Mouse (Mus musculus) liver, embryonic 13.5 days (tissue): Measurements from ENCODE around the gene Fpgs. TPM values are rescaled to one million over a fixed set of nuclear protein-coding genes. Genes with fewer than 3 reads are reported as not detected.

ENCODE experiments used
- ATAC-seq: fragments of 200-750 bp; cut with Nextera tagmentation; 2 replicates; pipeline ENCODE4 v1.8.0; 2017; ENCODE audit warnings: low read depth, mild to moderate bottlenecking, moderate number of reproducible peaks, moderate library complexity
- DNase-seq: peaks from one replicate; pipeline ENCODE4 v3.0.0; 2022
- H3K27ac ChIP-seq: fragments of 300-500 bp; sonication (generic); 2 replicates; pipeline ENCODE4 v1.5.1; 2015; ENCODE audit warnings: moderate library complexity, mild to moderate bottlenecking, inconsistent platforms
- H3K27me3 ChIP-seq: fragments of 300-500 bp; sonication (generic); 2 replicates; pipeline ENCODE4 v1.6.1; 2015; ENCODE audit warnings: mild to moderate bottlenecking, inconsistent platforms
- H3K36me3 ChIP-seq: fragments of 300-500 bp; sonication (generic); 2 replicates; pipeline ENCODE4 v1.6.1; 2015; ENCODE audit warnings: mild to moderate bottlenecking, inconsistent platforms
- H3K4me1 ChIP-seq: fragments of 300-500 bp; sonication (generic); replicated peaks from 2 replicates; pipeline ENCODE4 v1.6.1; 2015; ENCODE audit warnings: inconsistent platforms
- H3K4me2 ChIP-seq: fragments of 300-500 bp; sonication (generic); 2 replicates; pipeline ENCODE4 v1.6.1; 2015; ENCODE audit warnings: inconsistent platforms, mild to moderate bottlenecking, moderate library complexity
- H3K4me3 ChIP-seq: fragments of 300-500 bp; sonication (generic); replicated peaks from 2 replicates; pipeline ENCODE4 v1.5.1; 2015; ENCODE audit warnings: mild to moderate bottlenecking, inconsistent platforms
- H3K9ac ChIP-seq: fragments of 300-500 bp; sonication (generic); 2 replicates; pipeline ENCODE4 v1.6.1; 2015; ENCODE audit warnings: mild to moderate bottlenecking, inconsistent platforms
- H3K9me3 ChIP-seq: fragments of 300-500 bp; sonication (generic); replicated peaks from 2 replicates; pipeline ENCODE4 v1.6.1; 2016; ENCODE audit warnings: inconsistent platforms
- WGBS: fragments of 180-500 bp; shearing (Covaris S2); methylation state at CpG from one replicate; pipeline ENCODE4 v1.1.7; 2015; ENCODE audit not compliant: insufficient replicate concordance; 5-methylcytosine and 5-hydroxymethylcytosine counted together
- polyA plus RNA-seq: library from polyadenylated mRNA; unstranded; fragments of >200 nt; fragmentation: Nextera tagmentation; extraction: Ambion mirVana; gene quantifications from 2 replicates; pipeline ENCODE4 v1.2.1, GENCODE M21; 2015

Gene Fpgs
- 31.1 and 32.9 TPM in 2 replicates for polyA plus RNA-seq

GRCm38 (mm10) chr2:32704021-32704421 lies at the start of gene Fpgs:
Gene Fpgs (minus strand): TSS chr2:32704145.
- no peak for DNase-seq
- Histone ChIP-seq H3K4me2 (peak within 1 kb of the TSS; percentile 44), H3K36me3 (peaks cover 65% of the 10 kb centered on the region), H3K27me3 (no peaks in the 10 kb centered on the region), H3K9me3 (no peaks in the 10 kb centered on the region), H3K27ac (peak within 1 kb of the TSS; percentile 80), H3K4me1 (peaks cover 24% of the 10 kb centered on the region), H3K9ac (peak within 1 kb of the TSS; percentile 22; the same call in 1 of the 2 replicates), H3K4me3 (peak within 1 kb of the TSS; percentile 27)
- peak; percentile 54 for ATAC-seq
- WGBS, result 67% methylated on average over 2 of the region's 2 CpGs

GRCm38 (mm10) chr2:32752181-32752580 lies 48.2 kb upstream of the Fpgs start:
- Histone ChIP-seq H3K9me3 (no peaks in the 10 kb centered on the region), H3K36me3 (0 out of 2 replicates have a peak, but pooled peaks cover 11% of the 10 kb centered on the region), H3K4me1 (peaks cover 8% of the 10 kb centered on the region; the same call in 1 of the 2 replicates), H3K27me3 (no peaks in the 10 kb centered on the region), H3K9ac (no peak overlapping the region), H3K4me2 (peak overlapping the region; percentile 40), H3K4me3 (no peak overlapping the region), H3K27ac (no peak overlapping the region)
- DNase-seq (no peak), ATAC-seq (no peak)
- WGBS, result 68% methylated on average over 10 of the region's 10 CpGs

GRCm38 (mm10) chr2:32751665-32752033 lies 47.7 kb upstream of the Fpgs start:
- Histone ChIP-seq H3K27ac (no peak overlapping the region), H3K9ac (no peak overlapping the region)
- no peak for DNase-seq

GRCm38 (mm10) chr2:32750887-32751664 lies 47.1 kb upstream of the Fpgs start:
- 0 out of 2 replicates have a peak, but pooled peaks cover 11% of the 10 kb centered on the region for H3K36me3 ChIP-seq
- no peak overlapping the region for H3K27ac ChIP-seq
- H3K27me3 ChIP-seq, result no peaks in the 10 kb centered on the region
- H3K4me1 ChIP-seq, result 0 out of 2 replicates have a peak, but pooled peaks cover 4% of the 10 kb centered on the region
- H3K4me2 ChIP-seq, result peak overlapping the region; percentile 40
- DNase-seq (no peak), ATAC-seq (peak; percentile 69)
- H3K9ac ChIP-seq, result no peak overlapping the region
- peak overlapping the region; percentile 23 for H3K4me3 ChIP-seq
- 66% methylated on average over 31 of the region's 31 CpGs for WGBS
- no peaks in the 10 kb centered on the region for H3K9me3 ChIP-seq

More at GRCm38 (mm10) chr2:32751665-32752033, 47.7 kb upstream of the Fpgs start:
- Histone ChIP-seq H3K27me3 (no peaks in the 10 kb centered on the region), H3K4me3 (peak overlapping the region; percentile 23; the same call in 1 of the 2 replicates), H3K4me1 (peaks cover 5% of the 10 kb centered on the region; the same call in 1 of the 2 replicates), H3K9me3 (no peaks in the 10 kb centered on the region), H3K36me3 (0 out of 2 replicates have a peak, but pooled peaks cover 11% of the 10 kb centered on the region), H3K4me2 (peak overlapping the region; percentile 40)
- no peak for ATAC-seq
- 58% methylated on average over 9 of the region's 10 CpGs for WGBS

GRCm38 (mm10) chr2:32750199-32750598 lies 46.3 kb upstream of the Fpgs start:
- Histone ChIP-seq H3K27ac (no peak overlapping the region), H3K9ac (no peak overlapping the region), H3K4me3 (no peak overlapping the region), H3K4me1 (0 out of 2 replicates have a peak, but pooled peaks cover 4% of the 10 kb centered on the region), H3K4me2 (no peak overlapping the region), H3K9me3 (no peaks in the 10 kb centered on the region), H3K27me3 (no peaks in the 10 kb centered on the region), H3K36me3 (0 out of 2 replicates have a peak, but pooled peaks cover 11% of the 10 kb centered on the region)
- ATAC-seq, result no peak
- no peak for DNase-seq
- 71% methylated on average over 7 of the region's 7 CpGs for WGBS

- Histone ChIP-seq H3K9me3 (no peaks in the 10 kb centered on the region), H3K9ac (no peak overlapping the region), H3K36me3 (0 out of 2 replicates have a peak, but pooled peaks cover 11% of the 10 kb centered on the region), H3K27me3 (no peaks in the 10 kb centered on the region), H3K4me3 (no peak overlapping the region), H3K4me1 (0 out of 2 replicates have a peak, but pooled peaks cover 4% of the 10 kb centered on the region), H3K4me2 (no peak overlapping the region), H3K27ac (no peak overlapping the region)
- no peak for ATAC-seq
- WGBS, result 83% methylated on average over 16 of the region's 16 CpGs
- no peak for DNase-seq
Measured at GRCm38 (mm10) chr2:32749082-32749481, 45.1 kb upstream of the Fpgs start.

- peaks cover 10% of the 10 kb centered on the region for H3K4me1 ChIP-seq
- no peak for DNase-seq
- no peak overlapping the region for H3K4me3 ChIP-seq
- peaks cover 28% of the 10 kb centered on the region for H3K27me3 ChIP-seq
- no peak overlapping the region for H3K9ac ChIP-seq
- 65% methylated on average over 15 of the region's 15 CpGs for WGBS
- no peak for ATAC-seq
- H3K9me3 ChIP-seq, result no peaks in the 10 kb centered on the region
- H3K36me3 ChIP-seq, result 0 out of 2 replicates have a peak, but pooled peaks cover 3% of the 10 kb centered on the region
- no peak overlapping the region for H3K27ac ChIP-seq
- H3K4me2 ChIP-seq, result no peak overlapping the region
Measured at GRCm38 (mm10) chr2:32744272-32744982, 40.5 kb upstream of the Fpgs start.

- Histone ChIP-seq H3K9ac (no peak overlapping the region), H3K4me3 (no peak overlapping the region), H3K27me3 (peaks cover 28% of the 10 kb centered on the region), H3K4me2 (0 out of 2 replicates have a peak overlapping the region, but pooled peaks have one; percentile 61), H3K4me1 (peaks cover 10% of the 10 kb centered on the region), H3K9me3 (no peaks in the 10 kb centered on the region), H3K27ac (no peak overlapping the region), H3K36me3 (no peaks in the 10 kb centered on the region)
- WGBS, result 69% methylated on average over 18 of the region's 18 CpGs
- no peak for ATAC-seq
- no peak for DNase-seq
Measured at GRCm38 (mm10) chr2:32742173-32742531, 38.2 kb upstream of the Fpgs start.

GRCm38 (mm10) chr2:32741273-32742172 lies 37.6 kb upstream of the Fpgs start:
- H3K4me3 ChIP-seq, result peak overlapping the region; percentile 40
- H3K4me2 ChIP-seq, result peak overlapping the region; percentile 61
- H3K9me3 ChIP-seq, result no peaks in the 10 kb centered on the region
- H3K9ac ChIP-seq, result no peak overlapping the region
- ATAC-seq (0 out of 2 replicates have a peak, but pooled peaks have one; percentile 32), DNase-seq (no peak)
- WGBS, result 33% methylated on average over 56 of the region's 58 CpGs
- H3K4me1 ChIP-seq, result peaks cover 13% of the 10 kb centered on the region
- no peak overlapping the region for H3K27ac ChIP-seq
- peaks cover 28% of the 10 kb centered on the region for H3K27me3 ChIP-seq
- no peaks in the 10 kb centered on the region for H3K36me3 ChIP-seq

- DNase-seq, result no peak
- Histone ChIP-seq H3K9me3 (no peaks in the 10 kb centered on the region), H3K4me1 (peaks cover 17% of the 10 kb centered on the region), H3K4me3 (peak within 1 kb of the TSS; percentile 40), H3K27ac (no peak within 1 kb of the TSS), H3K4me2 (peak within 1 kb of the TSS; percentile 61), H3K9ac (no peak within 1 kb of the TSS), H3K27me3 (peaks cover 28% of the 10 kb centered on the region), H3K36me3 (no peaks in the 10 kb centered on the region)
- ATAC-seq, result no peak
- 28% methylated on average over 11 of the region's 11 CpGs for WGBS
Measured at GRCm38 (mm10) chr2:32740916-32741272, 36.9 kb upstream of the Fpgs start, which contains the start of gene 6330409D20Rik. Gene 6330409D20Rik (minus strand): TSS chr2:32741016.
